In the genomic region with DNA sequence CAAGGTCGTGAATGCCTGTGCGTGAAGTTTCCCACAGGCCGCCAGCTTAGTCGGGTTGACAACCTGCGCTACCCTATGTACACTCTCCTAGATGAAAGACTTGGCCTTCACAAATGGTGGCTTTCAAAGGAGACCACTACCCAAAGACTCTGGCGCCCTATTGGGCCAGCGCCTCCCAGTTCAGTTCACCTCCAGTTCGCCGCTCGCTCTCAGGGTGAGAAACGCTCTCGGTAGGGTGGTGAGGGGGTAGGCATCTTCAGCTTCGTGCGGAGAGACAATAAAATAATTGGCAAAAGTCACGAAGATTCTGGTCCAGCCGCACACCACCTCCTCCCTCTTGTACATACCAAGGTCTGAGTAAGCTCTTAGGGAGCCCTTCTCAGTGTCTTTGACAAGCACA, we compare ENCODE assay signal across 12 mouse cellular contexts. TPM values are rescaled to one million over a fixed set of nuclear protein-coding genes. Genes with fewer than 3 reads are reported as not detected.
DNase-seq lines count a peak whose midpoint lies in the region; ATAC-seq lines count a peak whose summit lies in the region.
"Had no signal": no experiment of that assay in that cellular context is flagged by ENCODE, and none has a peak within 500 bp of the region (broad histone marks: within the 10 kb centered on the region; RNA-seq: fewer than 3 reads in every experiment).

No protein-coding gene starts in this region.

- H3K9me3 ChIP-seq in kidney, embryonic 16.5 days (ENCODE audit: low read length), result no peaks in the 10 kb centered on the region
- no peaks in the 10 kb centered on the region for H3K9me3 ChIP-seq in embryonic facial prominence, embryonic 14.5 days (ENCODE audit: control insufficient read depth, low read length)
- no peaks in the 10 kb centered on the region for H3K9me3 ChIP-seq in hindbrain, embryonic 16.5 days (ENCODE audit: control insufficient read depth, low read length)
- H3K9me3 ChIP-seq in neural tube, embryonic 15.5 days (replicated peaks), result no peaks in the 10 kb centered on the region

- no peaks in the 10 kb centered on the region for H3K4me1 ChIP-seq in kidney, embryonic 16.5 days (ENCODE audit: insufficient read depth, low read length)
- H3K4me1 ChIP-seq in embryonic facial prominence, embryonic 14.5 days (ENCODE audit: control insufficient read depth, insufficient read depth, low read length), result no peaks in the 10 kb centered on the region
- no peaks in the 10 kb centered on the region for H3K4me1 ChIP-seq in hindbrain, embryonic 16.5 days (ENCODE audit: control insufficient read depth, insufficient read depth, low read depth, low read length)
- no peaks in the 10 kb centered on the region for H3K4me1 ChIP-seq in neural tube, embryonic 15.5 days

- H3K4me2 ChIP-seq in kidney, embryonic 16.5 days (replicated peaks; ENCODE audit: low read depth, low read length), result peak overlapping the region; percentile 32
- peak overlapping the region; percentile 60 for H3K4me2 ChIP-seq in embryonic facial prominence, embryonic 14.5 days (ENCODE audit: low read depth, low read length)
- H3K4me2 ChIP-seq in hindbrain, embryonic 16.5 days (ENCODE audit: low read length), result peak overlapping the region; percentile 56
- peak overlapping the region; percentile 60 for H3K4me2 ChIP-seq in neural tube, embryonic 15.5 days
- H3K4me2 ChIP-seq: lung, embryonic 14.5 days had no signal

- no peak for ATAC-seq in kidney, embryonic 16.5 days (ENCODE audit: low FRiP score, low TSS enrichment)
- no peak for ATAC-seq in embryonic facial prominence, embryonic 14.5 days (ENCODE audit: low read depth)
- no peak for ATAC-seq in hindbrain, embryonic 16.5 days
- no peak for ATAC-seq in neural tube, embryonic 15.5 days (ENCODE audit: low FRiP score)
- ATAC-seq: inflammation-experienced regulatory T-cells, adult 6 months; Patski had no signal

- no peaks in the 10 kb centered on the region for H3K36me3 ChIP-seq in kidney, embryonic 16.5 days (ENCODE audit: insufficient read depth, low read length)
- H3K36me3 ChIP-seq in embryonic facial prominence, embryonic 14.5 days (ENCODE audit: control insufficient read depth, insufficient read depth, low read length), result no peaks in the 10 kb centered on the region
- H3K36me3 ChIP-seq in hindbrain, embryonic 16.5 days (ENCODE audit: control insufficient read depth, insufficient read depth, low read length), result no peaks in the 10 kb centered on the region
- no peaks in the 10 kb centered on the region for H3K36me3 ChIP-seq in neural tube, embryonic 15.5 days

- DNase-seq in kidney, postnatal 10 days, result no peak
- peak; percentile 6 for DNase-seq in embryonic facial prominence, embryonic 14.5 days (ENCODE audit: low spot score)
- no peak for DNase-seq in thymus, postnatal 4 days
- DNase-seq in cerebellum, postnatal 4 days (ENCODE audit: low spot score in 2 of 2), result no peak
- DNase-seq: cerebellum, adult 8-10 months; right cerebral cortex, adult 18-20 months had no signal

- no peak overlapping the region for H3K9ac ChIP-seq in kidney, embryonic 16.5 days (replicated peaks; ENCODE audit: low read length)
- H3K9ac ChIP-seq in embryonic facial prominence, embryonic 14.5 days (ENCODE audit: low read depth, low read length), result 0 out of 2 replicates have a peak overlapping the region, but pooled peaks have one; percentile 32
- H3K9ac ChIP-seq in hindbrain, embryonic 16.5 days (ENCODE audit: low read depth, low read length), result peak overlapping the region; percentile 50
- H3K9ac ChIP-seq in neural tube, embryonic 15.5 days (replicated peaks), result peak overlapping the region; percentile 36
- H3K9ac ChIP-seq: lung, embryonic 14.5 days had no signal

- H3K4me3 ChIP-seq in kidney, embryonic 16.5 days (ENCODE audit: low read length), result peak overlapping the region; percentile 10; the same call in 1 of the 2 replicates
- peak overlapping the region; percentile 47 for H3K4me3 ChIP-seq in embryonic facial prominence, embryonic 14.5 days (ENCODE audit: low read depth, low read length)
- peak overlapping the region; percentile 52 for H3K4me3 ChIP-seq in hindbrain, embryonic 16.5 days (ENCODE audit: low read length)
- peak overlapping the region; percentile 54 for H3K4me3 ChIP-seq in neural tube, embryonic 15.5 days (replicated peaks)

- no peak overlapping the region for H3K27ac ChIP-seq in kidney, embryonic 16.5 days (ENCODE audit: low read length)
- no peak overlapping the region for H3K27ac ChIP-seq in embryonic facial prominence, embryonic 14.5 days (replicated peaks; ENCODE audit: low read depth, low read length)
- peak overlapping the region; percentile 52 for H3K27ac ChIP-seq in hindbrain, embryonic 16.5 days (ENCODE audit: low read depth, low read length)
- H3K27ac ChIP-seq in neural tube, embryonic 15.5 days (replicated peaks), result peak overlapping the region; percentile 58

- H3K27me3 ChIP-seq in kidney, embryonic 16.5 days (ENCODE audit: insufficient read depth, low read length), result peaks cover 42% of the 10 kb centered on the region
- peaks cover 23% of the 10 kb centered on the region for H3K27me3 ChIP-seq in embryonic facial prominence, embryonic 14.5 days (replicated peaks; ENCODE audit: control insufficient read depth, insufficient read depth, low read length)
- H3K27me3 ChIP-seq in hindbrain, embryonic 16.5 days (replicated peaks; ENCODE audit: control insufficient read depth, insufficient read depth, low read length), result no peaks in the 10 kb centered on the region
- H3K27me3 ChIP-seq in neural tube, embryonic 15.5 days (replicated peaks), result no peaks in the 10 kb centered on the region

- WGBS in kidney, embryonic 16.5 days, result 17% methylated on average over 16 of the region's 16 CpGs
- WGBS in embryonic facial prominence, embryonic 14.5 days, result 23% methylated on average over 16 of the region's 16 CpGs
- 17% methylated on average over 16 of the region's 16 CpGs for WGBS in hindbrain, embryonic 16.5 days
- 18% methylated on average over 16 of the region's 16 CpGs for WGBS in neural tube, embryonic 15.5 days

RNA-seq across cellular contexts. Expression of gene Pou3f4, which starts 2.5 kb away (rescaled TPM):
- 0.05 TPM in 1 of 2 replicates, not detected in the other for polyA plus RNA-seq in kidney, embryonic 16.5 days (2015; fragmentation: Nextera tagmentation; extraction: Ambion mirVana)
- 4.1 and 5.2 TPM in 2 replicates for polyA plus RNA-seq in embryonic facial prominence, embryonic 14.5 days (2014; fragmentation: Nextera tagmentation; extraction: Ambion mirVana)
- 6.8 and 7.6 TPM in 2 replicates for polyA plus RNA-seq in hindbrain, embryonic 16.5 days (2015; fragmentation: Nextera tagmentation; extraction: Ambion mirVana)
- polyA plus RNA-seq in neural tube, embryonic 15.5 days (2015; fragmentation: Nextera tagmentation; extraction: Ambion mirVana), result 5.4 and 6.3 TPM in 2 replicates
- polyA plus RNA-seq: inflammation-experienced regulatory T-cells, adult 6 months; lung, embryonic 14.5 days; Patski had no signal

Comparison
In these comparisons a context has a peak if more than half of its experiments do, and no peak if none do; other contexts are left out.
1. H3K27ac ChIP-seq: peak in hindbrain, embryonic 16.5 days (single experiment) and neural tube, embryonic 15.5 days (single experiment); none in kidney, embryonic 16.5 days (single experiment) and embryonic facial prominence, embryonic 14.5 days (single experiment).
2. Peak in every context shown above with its lines, with median percentiles within 50 percentile points of each other: H3K4me2 ChIP-seq and H3K4me3 ChIP-seq.